Mouse (Mus musculus) neural tube, embryonic 12.5 days (tissue): ENCODE measurements around the gene Slc25a22. TPM values are rescaled to one million over a fixed set of nuclear protein-coding genes. Genes with fewer than 3 reads are reported as not detected.

Experiments
- ATAC-seq: fragments of 200-750 bp; cut with Nextera tagmentation; 2 replicates; pipeline ENCODE4 v1.8.0; 2017; ENCODE audit warnings: low read depth, mild to moderate bottlenecking, moderate TSS enrichment, moderate library complexity; ENCODE audit not compliant: low FRiP score
- H3K27ac ChIP-seq: fragments of 300-500 bp; sonication (generic); 2 replicates; pipeline ENCODE4 v1.5.1; 2016
- H3K27me3 ChIP-seq: fragments of 300-500 bp; sonication (generic); replicated peaks from 2 replicates; pipeline ENCODE4 v1.6.1; 2016; ENCODE audit warnings: mild to moderate bottlenecking
- H3K36me3 ChIP-seq: fragments of 300-500 bp; sonication (generic); 2 replicates; pipeline ENCODE4 v1.6.1; 2016; ENCODE audit warnings: mild to moderate bottlenecking
- H3K4me1 ChIP-seq: fragments of 300-500 bp; sonication (generic); 2 replicates; pipeline ENCODE4 v1.6.1; 2016
- H3K4me2 ChIP-seq: fragments of 300-500 bp; sonication (generic); replicated peaks from 2 replicates; pipeline ENCODE4 v1.6.1; 2016; ENCODE audit warnings: mild to moderate bottlenecking
- H3K4me3 ChIP-seq: fragments of 300-500 bp; sonication (generic); 2 replicates; pipeline ENCODE4 v1.5.1; 2016
- H3K9ac ChIP-seq: fragments of 300-500 bp; sonication (generic); 2 replicates; pipeline ENCODE4 v1.6.1; 2016; ENCODE audit warnings: mild to moderate bottlenecking
- H3K9me3 ChIP-seq: fragments of 300-500 bp; sonication (generic); 2 replicates; pipeline ENCODE4 v1.6.1; 2016; ENCODE audit warnings: mild to moderate bottlenecking
- WGBS: fragments of 180-500 bp; shearing (Covaris S2); methylation state at CpG from one replicate; pipeline ENCODE4 v1.1.7; 2016; 5-methylcytosine and 5-hydroxymethylcytosine counted together
- polyA plus RNA-seq: library from polyadenylated mRNA; unstranded; fragments of >200 nt; fragmentation: Nextera tagmentation; extraction: Ambion mirVana; gene quantifications from 2 replicates; pipeline ENCODE4 v1.2.1, GENCODE M21; 2016

Gene Slc25a22
- polyA plus RNA-seq, 1 experiment from 2014 or later, result 57.7 TPM

DNA sequence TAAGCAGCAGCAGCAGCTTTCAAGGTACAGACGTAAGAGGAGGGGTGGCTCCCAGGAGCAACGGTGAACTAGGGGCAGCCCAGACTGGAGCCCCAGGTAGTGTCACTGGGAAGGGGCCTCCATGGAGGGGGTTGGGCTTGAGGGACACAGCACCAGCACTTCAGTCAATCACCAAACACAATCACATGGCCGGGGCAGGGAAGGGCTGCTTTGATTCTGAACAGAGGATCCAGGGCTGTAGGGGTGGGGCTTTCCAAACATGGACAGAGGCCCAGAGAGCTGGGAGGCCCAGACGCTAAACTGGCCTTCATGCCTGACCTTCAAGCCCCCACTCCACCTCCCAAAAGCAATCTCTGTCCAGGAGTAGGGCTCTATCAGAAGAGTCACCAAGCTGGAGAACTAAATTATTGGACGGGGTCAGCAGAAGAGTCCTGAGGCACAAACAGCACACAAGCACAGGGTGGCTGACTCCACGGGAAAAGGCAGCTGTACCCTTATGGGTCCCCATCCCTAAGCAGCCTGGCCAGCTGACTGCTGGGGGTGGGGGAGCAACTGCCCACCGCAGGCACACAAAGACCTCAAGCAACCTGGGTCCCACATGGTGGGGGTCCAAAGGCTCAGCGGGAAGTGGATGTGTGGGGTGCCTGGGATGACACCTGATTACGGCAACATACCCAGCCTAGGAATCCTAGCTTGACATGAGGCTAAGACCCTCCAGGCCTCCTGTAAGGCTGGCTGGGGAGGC lies 7.7 kb downstream of the Slc25a22 start:
- Histone ChIP-seq H3K9ac (0 out of 2 replicates have a peak overlapping the region, but pooled peaks have one; percentile 17), H3K4me1 (peaks cover 41% of the 10 kb centered on the region), H3K4me2 (peak overlapping the region; percentile 66), H3K27ac (peak overlapping the region; percentile 26; the same call in 1 of the 2 replicates), H3K4me3 (no peak overlapping the region), H3K36me3 (peaks cover 42% of the 10 kb centered on the region), H3K27me3 (no peaks in the 10 kb centered on the region; the same call in 1 of the 2 replicates), H3K9me3 (no peaks in the 10 kb centered on the region)
- 62% methylated on average over 9 of the region's 9 CpGs for WGBS
- ATAC-seq, result no peak

DNA sequence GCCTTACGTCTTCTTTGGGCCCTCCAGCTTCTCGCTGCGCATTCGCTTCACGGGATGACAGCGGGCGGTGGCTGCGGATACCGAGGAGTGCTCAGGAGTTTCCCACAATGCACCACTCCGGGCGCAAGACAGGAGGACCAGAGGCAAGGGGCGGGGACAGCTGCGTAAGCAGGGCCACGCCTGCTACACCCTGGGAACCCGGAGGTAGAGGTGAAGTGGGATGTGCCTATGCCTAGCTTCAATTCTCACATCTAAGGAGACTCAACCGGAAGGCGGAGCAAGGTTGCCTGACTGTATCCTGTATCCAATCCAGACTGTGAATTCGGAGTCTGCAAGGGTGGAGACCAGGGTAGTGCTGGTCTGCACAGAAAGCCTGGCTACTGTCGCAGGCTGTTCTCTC lies 8.4 kb downstream of the Slc25a22 start, which contains the start of gene Cend1:
Gene Cend1 (minus strand): TSS at position 182 of the 400 bp plus-strand sequence.
- peak within 1 kb of the TSS; percentile 64 for H3K9ac ChIP-seq
- WGBS, result 4% methylated on average over 19 of the region's 19 CpGs
- peak within 1 kb of the TSS; percentile 66 for H3K4me2 ChIP-seq
- H3K4me1 ChIP-seq, result peaks cover 34% of the 10 kb centered on the region
- H3K27ac ChIP-seq, result peak within 1 kb of the TSS; percentile 26; the same call in 1 of the 2 replicates
- peak; percentile 70 for ATAC-seq
- no peaks in the 10 kb centered on the region; the same call in 1 of the 2 replicates for H3K27me3 ChIP-seq
- H3K4me3 ChIP-seq, result peak within 1 kb of the TSS; percentile 43
- no peaks in the 10 kb centered on the region for H3K9me3 ChIP-seq
- H3K36me3 ChIP-seq, result peaks cover 42% of the 10 kb centered on the region

DNA sequence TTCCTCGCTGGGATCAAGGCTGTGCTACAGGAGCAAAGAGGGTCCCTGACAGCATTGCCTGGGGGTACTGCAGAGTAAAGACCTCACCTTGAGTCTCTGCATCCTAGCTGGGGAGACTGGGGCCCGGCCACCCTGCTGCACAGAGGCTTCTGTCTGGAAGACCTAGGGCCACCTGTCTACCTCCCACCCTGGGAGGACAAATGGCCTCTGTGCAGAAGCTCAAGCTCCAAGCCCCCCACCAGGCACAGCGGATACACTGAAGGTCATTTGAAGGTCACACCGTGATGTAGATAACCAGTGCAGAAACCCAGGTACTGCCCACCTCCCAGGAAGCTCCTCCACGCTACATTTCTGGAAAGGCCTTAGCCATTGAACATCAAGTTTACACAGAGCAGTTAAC lies 9.0 kb downstream of the Slc25a22 start:
- ATAC-seq, result no peak
- no peaks in the 10 kb centered on the region; the same call in 1 of the 2 replicates for H3K27me3 ChIP-seq
- H3K27ac ChIP-seq, result no peak overlapping the region
- peaks cover 28% of the 10 kb centered on the region for H3K4me1 ChIP-seq
- H3K36me3 ChIP-seq, result peaks cover 40% of the 10 kb centered on the region
- H3K9me3 ChIP-seq, result no peaks in the 10 kb centered on the region
- H3K9ac ChIP-seq, result peak overlapping the region; percentile 64
- H3K4me3 ChIP-seq, result peak overlapping the region; percentile 43
- H3K4me2 ChIP-seq, result peak overlapping the region; percentile 66
- WGBS, result 55% methylated on average over 5 of the region's 5 CpGs

DNA sequence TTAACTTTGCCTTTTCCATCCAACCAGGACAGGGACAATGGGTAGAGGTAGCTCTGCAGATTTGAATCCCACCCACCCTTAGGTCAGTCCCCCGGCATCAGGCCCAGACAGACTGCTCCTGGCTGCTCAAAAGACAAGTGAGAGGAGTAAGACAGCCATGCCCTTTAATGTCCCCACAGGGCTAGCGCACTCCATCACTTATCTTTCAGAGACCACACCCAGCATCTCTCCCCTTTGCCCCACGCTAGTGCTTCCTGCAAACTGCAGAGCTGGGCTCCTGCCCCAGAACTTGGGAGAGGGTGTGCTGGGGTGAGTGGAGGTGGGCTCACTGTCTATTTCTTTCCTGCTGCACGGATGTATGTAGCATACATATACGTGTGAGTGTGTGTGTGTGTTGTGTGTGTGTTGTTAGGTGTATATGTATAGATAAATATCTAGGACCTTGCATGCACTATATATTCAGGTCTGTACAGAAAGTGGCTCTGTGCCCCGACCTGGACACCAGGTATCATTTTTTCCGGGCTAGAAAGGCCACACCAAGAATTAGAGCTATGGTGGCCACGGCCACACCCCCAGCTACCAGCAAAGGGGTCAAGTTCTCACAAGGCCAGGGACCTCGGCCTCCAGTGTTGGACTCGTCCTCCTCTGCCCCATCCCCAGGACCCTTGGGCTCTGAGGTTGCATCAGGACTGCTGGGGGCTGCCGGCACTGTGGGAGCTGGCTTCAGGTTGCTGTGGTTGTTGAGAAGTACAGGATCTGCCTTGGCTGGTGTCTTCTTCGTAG lies 10.6 kb downstream of the Slc25a22 start:
- Histone ChIP-seq H3K27ac (no peak overlapping the region), H3K9me3 (no peaks in the 10 kb centered on the region), H3K27me3 (no peaks in the 10 kb centered on the region; the same call in 1 of the 2 replicates), H3K4me3 (no peak overlapping the region), H3K4me1 (peaks cover 22% of the 10 kb centered on the region), H3K4me2 (no peak overlapping the region), H3K36me3 (peaks cover 27% of the 10 kb centered on the region), H3K9ac (no peak overlapping the region)
- no peak for ATAC-seq
- 82% methylated on average over 12 of the region's 12 CpGs for WGBS

DNA sequence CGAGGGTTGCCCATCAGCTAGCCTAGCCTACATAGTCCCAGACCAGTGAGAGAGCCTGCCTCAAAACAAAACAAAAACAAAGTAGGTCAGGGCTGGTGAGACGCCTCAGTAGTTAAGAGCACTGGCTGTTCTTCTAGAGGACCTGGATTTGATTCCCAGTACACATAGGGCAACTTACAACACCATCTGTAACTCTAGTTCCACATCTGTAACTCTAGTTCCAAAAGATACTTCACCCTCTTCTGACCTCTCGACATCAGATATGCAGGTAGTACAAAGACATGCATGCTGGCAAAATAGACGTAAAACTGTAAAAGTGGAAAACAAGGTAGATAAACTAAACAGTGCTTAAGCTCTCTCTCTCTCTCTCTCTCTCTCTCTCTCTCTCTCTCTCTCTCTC lies 13.9 kb downstream of the Slc25a22 start:
- Histone ChIP-seq H3K4me2 (no peak overlapping the region), H3K9me3 (no peaks in the 10 kb centered on the region), H3K4me1 (peaks cover 6% of the 10 kb centered on the region), H3K4me3 (no peak overlapping the region), H3K27ac (no peak overlapping the region), H3K27me3 (no peaks in the 10 kb centered on the region; the same call in 1 of the 2 replicates), H3K36me3 (peaks cover 6% of the 10 kb centered on the region), H3K9ac (no peak overlapping the region)
- 79% methylated on average over 4 of the region's 4 CpGs for WGBS
- no peak for ATAC-seq

DNA sequence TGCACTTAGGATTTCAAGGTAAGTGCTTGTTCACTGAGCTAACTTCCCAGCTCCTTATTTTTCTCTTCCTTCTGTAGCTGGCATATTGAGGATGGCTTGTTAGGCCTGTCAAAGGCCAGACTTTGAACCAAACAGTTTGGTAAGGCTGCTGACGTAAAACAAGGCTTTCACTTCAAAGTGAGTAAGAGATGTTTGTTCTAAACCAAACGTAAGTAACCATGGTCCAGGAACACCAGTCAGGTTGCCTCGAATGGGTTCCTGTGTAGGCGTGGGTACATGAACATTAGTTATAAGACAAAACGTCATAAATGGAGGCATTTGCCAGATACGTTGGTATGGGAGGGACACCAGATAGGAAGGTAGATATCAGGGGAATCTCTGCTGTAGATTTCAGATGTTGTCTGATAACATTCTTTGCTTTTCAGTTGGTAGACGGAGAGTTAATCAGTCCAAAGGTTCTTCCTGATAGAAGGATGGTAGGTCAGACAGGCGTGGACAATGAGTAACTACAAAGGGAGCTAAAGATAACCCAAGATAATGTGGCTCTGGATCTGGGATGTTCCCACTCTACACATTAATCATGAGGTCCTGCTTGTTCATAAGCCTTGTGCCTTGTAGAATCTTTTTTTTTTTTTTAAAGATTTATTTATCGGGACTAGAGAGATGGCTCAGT lies 17.5 kb downstream of the Slc25a22 start:
- no peaks in the 10 kb centered on the region for H3K27me3 ChIP-seq
- no peak overlapping the region for H3K4me2 ChIP-seq
- no peak overlapping the region for H3K9ac ChIP-seq
- no peak overlapping the region for H3K27ac ChIP-seq
- no peaks in the 10 kb centered on the region for H3K4me1 ChIP-seq
- H3K36me3 ChIP-seq, result no peaks in the 10 kb centered on the region
- 81% methylated on average over 9 of the region's 9 CpGs for WGBS
- no peak overlapping the region for H3K4me3 ChIP-seq
- H3K9me3 ChIP-seq, result no peaks in the 10 kb centered on the region
- ATAC-seq, result no peak

DNA sequence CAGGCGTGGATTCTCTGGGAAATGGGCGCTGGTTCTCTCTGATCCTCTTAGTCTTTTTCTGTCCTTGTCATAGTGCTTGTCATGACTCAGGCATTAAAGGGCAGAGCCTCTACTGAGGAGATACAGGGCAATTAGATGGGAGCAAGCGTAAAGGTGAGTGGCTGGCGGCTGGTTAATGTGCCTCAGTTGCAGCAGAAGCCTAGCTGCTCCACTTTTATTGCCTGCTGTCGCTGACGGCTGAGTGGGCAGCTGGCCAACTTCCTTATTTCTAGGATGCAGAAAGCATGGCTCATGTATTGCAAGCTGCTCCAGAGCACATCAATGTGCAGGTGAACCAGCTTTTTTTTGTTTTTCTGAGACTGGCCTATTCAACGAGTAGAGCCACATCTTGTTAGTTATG lies 18.7 kb downstream of the Slc25a22 start:
- 0 out of 2 replicates have a peak, but pooled peaks cover 5% of the 10 kb centered on the region for H3K4me1 ChIP-seq
- WGBS, result 64% methylated on average over 7 of the region's 7 CpGs
- H3K36me3 ChIP-seq, result no peaks in the 10 kb centered on the region
- no peak overlapping the region for H3K27ac ChIP-seq
- H3K9ac ChIP-seq, result no peak overlapping the region
- no peaks in the 10 kb centered on the region for H3K9me3 ChIP-seq
- H3K4me3 ChIP-seq, result no peak overlapping the region
- no peak for ATAC-seq
- no peaks in the 10 kb centered on the region for H3K27me3 ChIP-seq
- H3K4me2 ChIP-seq, result no peak overlapping the region

DNA sequence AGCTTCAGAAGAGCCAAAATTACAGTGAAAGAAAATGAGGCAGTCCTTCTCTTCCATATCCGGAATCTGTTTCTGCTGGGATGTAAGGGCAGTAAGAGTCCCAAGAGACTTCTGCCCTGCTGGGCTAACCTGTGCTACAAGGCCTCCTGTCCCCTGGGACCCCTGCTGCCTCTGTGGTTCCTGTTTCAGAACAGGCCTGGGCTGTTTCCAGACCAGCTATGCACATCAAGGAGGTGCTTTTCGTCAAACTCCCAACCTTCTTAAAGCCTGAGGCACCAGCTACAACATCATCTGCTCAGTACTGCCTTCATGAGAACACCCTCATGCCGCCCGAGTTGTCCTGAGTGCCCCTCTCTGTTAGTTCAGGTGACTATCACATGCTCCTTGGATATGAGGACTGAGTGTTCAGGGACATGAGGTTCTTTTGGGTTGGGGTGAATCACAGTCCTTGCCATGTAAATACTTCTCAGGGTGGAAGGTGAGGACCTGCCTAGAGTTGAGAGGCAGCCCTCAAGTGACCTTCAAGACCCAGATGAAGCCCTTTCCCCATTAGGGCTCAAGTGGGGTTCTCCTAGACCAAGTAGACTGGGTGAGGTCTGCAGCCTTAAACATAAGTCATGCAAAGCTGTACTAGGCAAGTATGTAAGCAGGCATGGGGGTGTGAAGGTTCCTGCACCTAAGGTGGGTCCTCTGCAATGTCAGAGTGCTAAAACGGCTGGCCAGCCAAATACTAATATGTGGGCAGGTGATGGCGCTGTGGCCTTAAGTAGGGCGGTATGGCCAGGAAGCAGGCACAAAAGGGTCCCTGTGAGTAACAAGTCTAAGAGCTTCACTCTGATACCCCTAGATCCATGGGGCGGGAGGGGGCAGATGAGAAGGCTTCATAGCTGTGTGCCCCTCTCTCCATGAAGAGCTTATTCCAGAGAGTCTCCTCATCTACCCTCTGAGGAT lies 19.7 kb downstream of the Slc25a22 start:
- Histone ChIP-seq H3K9ac (no peak overlapping the region), H3K4me1 (peaks cover 10% of the 10 kb centered on the region), H3K27me3 (no peaks in the 10 kb centered on the region), H3K4me3 (no peak overlapping the region), H3K4me2 (no peak overlapping the region), H3K27ac (no peak overlapping the region), H3K9me3 (no peaks in the 10 kb centered on the region), H3K36me3 (no peaks in the 10 kb centered on the region)
- WGBS, result 71% methylated on average over 8 of the region's 8 CpGs
- no peak for ATAC-seq

DNA sequence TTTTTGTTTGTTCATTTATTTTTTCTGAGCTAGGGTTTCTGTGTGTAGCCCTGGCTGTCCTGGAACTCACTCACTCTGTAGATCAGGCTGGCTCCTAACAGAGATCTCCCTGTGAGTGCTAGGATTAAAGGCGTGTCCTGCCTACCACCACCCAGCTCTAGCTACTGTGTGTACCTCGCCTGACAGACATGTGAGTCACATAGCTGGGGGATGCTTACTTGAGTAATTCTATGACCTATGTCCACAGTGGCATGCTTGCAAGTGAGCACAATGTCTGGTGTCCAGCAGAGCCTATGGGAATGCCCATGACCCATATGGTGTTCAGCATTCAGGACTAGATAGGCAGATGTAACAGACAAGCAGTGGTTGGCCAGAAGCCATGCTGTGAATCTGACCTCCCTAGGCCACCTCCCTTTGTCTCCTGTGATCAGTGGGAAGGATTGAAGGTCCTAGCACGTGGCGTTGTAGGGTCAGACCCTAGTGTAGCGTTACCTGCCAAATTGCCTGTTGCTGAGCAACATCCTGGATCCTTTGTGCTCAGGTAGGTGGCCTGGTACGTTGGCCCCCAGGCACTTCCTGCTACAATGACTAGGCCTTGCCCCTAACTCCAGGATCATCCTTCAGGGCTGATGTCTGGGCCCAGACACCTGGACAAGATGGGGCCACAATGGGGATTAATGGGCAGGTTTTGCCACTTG lies 21.4 kb downstream of the Slc25a22 start:
- no peak overlapping the region for H3K9ac ChIP-seq
- no peaks in the 10 kb centered on the region for H3K9me3 ChIP-seq
- no peak overlapping the region for H3K4me3 ChIP-seq
- H3K36me3 ChIP-seq, result no peaks in the 10 kb centered on the region
- 81% methylated on average over 6 of the region's 6 CpGs for WGBS
- H3K4me2 ChIP-seq, result no peak overlapping the region
- ATAC-seq, result no peak
- H3K27me3 ChIP-seq, result no peaks in the 10 kb centered on the region
- H3K4me1 ChIP-seq, result peaks cover 13% of the 10 kb centered on the region
- H3K27ac ChIP-seq, result no peak overlapping the region

DNA sequence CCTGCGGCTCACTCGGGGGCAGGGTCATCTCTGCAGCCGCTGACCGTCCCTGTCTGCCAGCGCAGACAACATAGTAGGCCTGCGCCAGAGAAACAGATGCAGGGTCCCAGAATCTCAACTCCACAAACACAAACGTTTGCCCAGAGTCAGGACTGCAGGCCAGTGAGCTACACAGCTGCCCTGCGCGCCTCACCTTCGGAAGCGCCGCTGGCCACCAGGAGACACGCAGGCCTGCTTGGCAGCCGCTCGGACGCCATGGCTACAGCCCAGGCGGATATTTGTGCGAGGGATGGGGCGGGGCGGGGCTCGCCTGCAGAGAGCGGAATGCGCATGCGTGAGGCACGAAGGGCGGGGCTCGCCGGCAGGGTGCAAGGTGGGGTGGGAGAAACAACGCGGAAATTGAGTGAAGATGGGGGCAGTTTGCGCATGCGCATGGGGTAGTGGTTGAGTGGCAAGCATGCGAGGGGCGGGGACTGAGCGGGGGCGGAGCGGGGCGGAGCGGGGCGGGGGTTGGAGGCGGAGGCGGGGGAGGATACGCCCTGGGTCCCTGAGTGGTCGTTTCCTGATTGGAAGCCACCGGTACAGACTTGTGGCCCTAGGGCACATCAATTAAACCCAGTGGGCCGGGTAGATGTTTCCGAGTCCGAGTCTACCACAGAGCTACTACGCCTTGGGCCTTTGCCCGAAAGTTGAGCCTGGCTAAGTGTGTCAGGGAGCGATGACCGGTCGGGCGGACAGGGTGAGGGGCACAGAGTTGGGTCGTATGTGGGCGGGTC lies 23.7 kb downstream of the Slc25a22 start, which contains the start of gene Gatd1:
Gene Gatd1 (minus strand): TSS at position 328 of the 776 bp plus-strand sequence.
- Histone ChIP-seq H3K36me3 (peaks cover 21% of the 10 kb centered on the region), H3K9ac (peak within 1 kb of the TSS; percentile 84), H3K27ac (peak within 1 kb of the TSS; percentile 75), H3K4me3 (peak within 1 kb of the TSS; percentile 65), H3K27me3 (no peaks in the 10 kb centered on the region), H3K4me2 (peak within 1 kb of the TSS; percentile 86), H3K9me3 (no peaks in the 10 kb centered on the region), H3K4me1 (peaks cover 13% of the 10 kb centered on the region)
- ATAC-seq, result peak; percentile 88
- under 1% methylated on average over 56 of the region's 56 CpGs for WGBS
